Mouse (Mus musculus): ENCODE data around the gene Daam1.

GRCm38 (mm10) chr12:71892996-71893605 lies 62.2 kb downstream of the Daam1 start:
- TF ChIP-seq CTCF (IDR thresholded peaks at IDR 0.05; ENCODE audit: insufficient read depth, low read length) (no peak), POLR2A (IDR thresholded peaks at IDR 0.05; ENCODE audit: borderline replicate concordance, extremely low read depth, low read depth, low read length) (no peak)
